Mouse (Mus musculus) neural tube, embryonic 15.5 days (tissue): ENCODE data around the gene Fhit. TPM values are rescaled to one million over a fixed set of nuclear protein-coding genes. Genes with fewer than 3 reads are reported as not detected.

ENCODE experiments used
- ATAC-seq: fragments of 200-750 bp; cut with Nextera tagmentation; 2 replicates; pipeline ENCODE4 v1.8.0; 2017; ENCODE audit warnings: mild to moderate bottlenecking, moderate TSS enrichment, moderate library complexity; ENCODE audit not compliant: low FRiP score
- H3K27ac ChIP-seq: fragments of 300-500 bp; sonication (generic); replicated peaks from 2 replicates; pipeline ENCODE4 v1.5.1; 2015; ENCODE audit warnings: mild to moderate bottlenecking, inconsistent platforms
- H3K27me3 ChIP-seq: fragments of 300-500 bp; sonication (generic); replicated peaks from 2 replicates; pipeline ENCODE4 v1.6.1; 2015; ENCODE audit warnings: inconsistent platforms
- H3K36me3 ChIP-seq: fragments of 300-500 bp; sonication (generic); 2 replicates; pipeline ENCODE4 v1.6.1; 2015; ENCODE audit warnings: inconsistent platforms
- H3K4me1 ChIP-seq: fragments of 300-500 bp; sonication (generic); 2 replicates; pipeline ENCODE4 v1.6.1; 2015; ENCODE audit warnings: inconsistent platforms
- H3K4me2 ChIP-seq: fragments of 300-500 bp; sonication (generic); 2 replicates; pipeline ENCODE4 v1.6.1; 2015; ENCODE audit warnings: inconsistent platforms, mild to moderate bottlenecking, moderate library complexity
- H3K4me3 ChIP-seq: fragments of 300-500 bp; sonication (generic); replicated peaks from 2 replicates; pipeline ENCODE4 v1.5.1; 2015; ENCODE audit warnings: mild to moderate bottlenecking, inconsistent platforms
- H3K9ac ChIP-seq: fragments of 300-500 bp; sonication (generic); replicated peaks from 2 replicates; pipeline ENCODE4 v1.6.1; 2015; ENCODE audit warnings: mild to moderate bottlenecking, inconsistent platforms
- H3K9me3 ChIP-seq: fragments of 300-500 bp; sonication (generic); replicated peaks from 2 replicates; pipeline ENCODE4 v1.6.1; 2016; ENCODE audit warnings: inconsistent platforms
- WGBS: fragments of 180-500 bp; shearing (Covaris S2); methylation state at CpG from one replicate; pipeline ENCODE4 v1.1.7; 2015; ENCODE audit warnings: mixed read lengths; 5-methylcytosine and 5-hydroxymethylcytosine counted together
- polyA plus RNA-seq: library from polyadenylated mRNA; unstranded; fragments of >200 nt; fragmentation: Nextera tagmentation; extraction: Ambion mirVana; gene quantifications from 2 replicates; pipeline ENCODE4 v1.2.1, GENCODE M21; 2015

The Fhit gene
- polyA plus RNA-seq, 1 experiment from 2014 or later: 7.5 TPM

GRCm38 (mm10) chr14:10882759-10883158 is 279.1 kb downstream of the Fhit start:
- WGBS: 37% methylated on average over 1 of the region's 1 CpGs

GRCm38 (mm10) chr14:10880749-10881148 is 281.1 kb downstream of the Fhit start:
- Histone ChIP-seq H3K27me3 (no peaks in the 10 kb centered on the region), H3K4me3 (no peak overlapping the region), H3K4me1 (peaks cover 11% of the 10 kb centered on the region; the same call in 1 of the 2 replicates), H3K36me3 (no peaks in the 10 kb centered on the region), H3K27ac (no peak overlapping the region), H3K4me2 (no peak overlapping the region), H3K9ac (no peak overlapping the region), H3K9me3 (no peaks in the 10 kb centered on the region)
- 85% methylated on average over 2 of the region's 2 CpGs for WGBS
- no peak for ATAC-seq

More at GRCm38 (mm10) chr14:10882759-10883158, 279.1 kb downstream of the Fhit start:
- no peaks in the 10 kb centered on the region for H3K36me3 ChIP-seq
- no peak overlapping the region for H3K4me2 ChIP-seq
- no peaks in the 10 kb centered on the region for H3K27me3 ChIP-seq
- no peak overlapping the region for H3K27ac ChIP-seq
- no peaks in the 10 kb centered on the region for H3K9me3 ChIP-seq
- no peak for ATAC-seq
- H3K4me1 ChIP-seq: 0 out of 2 replicates have a peak, but pooled peaks cover 4% of the 10 kb centered on the region
- H3K4me3 ChIP-seq: no peak overlapping the region
- no peak overlapping the region for H3K9ac ChIP-seq

- ATAC-seq: no peak
- peaks cover 11% of the 10 kb centered on the region; the same call in 1 of the 2 replicates for H3K4me1 ChIP-seq
Measured at GRCm38 (mm10) chr14:10874595-10875372, 287.1 kb downstream of the Fhit start.

GRCm38 (mm10) chr14:10857606-10858005 is 304.2 kb downstream of the Fhit start:
- no peak overlapping the region for H3K4me3 ChIP-seq
- no peak overlapping the region for H3K4me2 ChIP-seq
- H3K27me3 ChIP-seq: no peaks in the 10 kb centered on the region
- ATAC-seq: no peak
- H3K4me1 ChIP-seq: no peaks in the 10 kb centered on the region
- no peak overlapping the region for H3K27ac ChIP-seq
- WGBS: 67% methylated on average over 3 of the region's 3 CpGs
- no peaks in the 10 kb centered on the region for H3K36me3 ChIP-seq
- H3K9me3 ChIP-seq: no peaks in the 10 kb centered on the region
- H3K9ac ChIP-seq: no peak overlapping the region

More at GRCm38 (mm10) chr14:10874595-10875372, 287.1 kb downstream of the Fhit start:
- H3K9ac ChIP-seq: no peak overlapping the region
- H3K9me3 ChIP-seq: no peaks in the 10 kb centered on the region
- no peak overlapping the region for H3K4me3 ChIP-seq
- H3K27me3 ChIP-seq: no peaks in the 10 kb centered on the region
- no peaks in the 10 kb centered on the region for H3K36me3 ChIP-seq
- 88% methylated on average over 3 of the region's 3 CpGs for WGBS
- no peak overlapping the region for H3K27ac ChIP-seq
- H3K4me2 ChIP-seq: no peak overlapping the region

- ATAC-seq: no peak
- Histone ChIP-seq H3K4me3 (no peak overlapping the region), H3K9ac (no peak overlapping the region), H3K4me2 (no peak overlapping the region), H3K27ac (no peak overlapping the region), H3K4me1 (no peaks in the 10 kb centered on the region), H3K36me3 (no peaks in the 10 kb centered on the region), H3K27me3 (no peaks in the 10 kb centered on the region), H3K9me3 (no peaks in the 10 kb centered on the region)
- 92% methylated on average over 1 of the region's 1 CpGs for WGBS
Measured at GRCm38 (mm10) chr14:10851936-10852335, 309.9 kb downstream of the Fhit start.

GRCm38 (mm10) chr14:10836001-10836400 is 325.8 kb downstream of the Fhit start:
- Histone ChIP-seq H3K27ac (no peak overlapping the region), H3K4me1 (no peaks in the 10 kb centered on the region), H3K36me3 (no peaks in the 10 kb centered on the region), H3K9ac (no peak overlapping the region), H3K9me3 (no peaks in the 10 kb centered on the region), H3K4me2 (no peak overlapping the region), H3K4me3 (no peak overlapping the region), H3K27me3 (no peaks in the 10 kb centered on the region)
- 55% methylated on average over 1 of the region's 1 CpGs for WGBS
- no peak for ATAC-seq

- H3K4me3 ChIP-seq: no peak overlapping the region
- no peaks in the 10 kb centered on the region for H3K9me3 ChIP-seq
- WGBS: 57% methylated on average over 4 of the region's 4 CpGs
- H3K9ac ChIP-seq: no peak overlapping the region
- H3K4me1 ChIP-seq: no peaks in the 10 kb centered on the region
- H3K36me3 ChIP-seq: no peaks in the 10 kb centered on the region
- H3K4me2 ChIP-seq: no peak overlapping the region
- no peak overlapping the region for H3K27ac ChIP-seq
- no peaks in the 10 kb centered on the region for H3K27me3 ChIP-seq
- ATAC-seq: no peak
Measured at GRCm38 (mm10) chr14:10824819-10825218, 337.0 kb downstream of the Fhit start.

GRCm38 (mm10) chr14:10813551-10813950 is 348.3 kb downstream of the Fhit start:
- Histone ChIP-seq H3K4me3 (no peak overlapping the region), H3K27me3 (no peaks in the 10 kb centered on the region), H3K36me3 (no peaks in the 10 kb centered on the region), H3K9ac (no peak overlapping the region), H3K4me2 (no peak overlapping the region), H3K4me1 (no peaks in the 10 kb centered on the region), H3K27ac (no peak overlapping the region), H3K9me3 (no peaks in the 10 kb centered on the region)
- WGBS: 10% methylated on average over 2 of the region's 2 CpGs
- ATAC-seq: no peak

- no peaks in the 10 kb centered on the region for H3K27me3 ChIP-seq
- no peak for ATAC-seq
- no peak overlapping the region for H3K4me2 ChIP-seq
- H3K4me3 ChIP-seq: no peak overlapping the region
- no peak overlapping the region for H3K9ac ChIP-seq
- no peaks in the 10 kb centered on the region for H3K9me3 ChIP-seq
- WGBS: 84% methylated on average over 4 of the region's 4 CpGs
- H3K27ac ChIP-seq: no peak overlapping the region
- no peaks in the 10 kb centered on the region for H3K4me1 ChIP-seq
- no peaks in the 10 kb centered on the region for H3K36me3 ChIP-seq
Measured at GRCm38 (mm10) chr14:10798489-10799180, 363.2 kb downstream of the Fhit start.

- Histone ChIP-seq H3K27me3 (no peaks in the 10 kb centered on the region), H3K4me3 (no peak overlapping the region), H3K4me1 (no peaks in the 10 kb centered on the region), H3K27ac (no peak overlapping the region), H3K36me3 (no peaks in the 10 kb centered on the region), H3K9me3 (no peaks in the 10 kb centered on the region), H3K4me2 (no peak overlapping the region), H3K9ac (no peak overlapping the region)
- ATAC-seq: no peak
- WGBS: 90% methylated on average over 1 of the region's 1 CpGs
Measured at GRCm38 (mm10) chr14:10797595-10797994, 364.2 kb downstream of the Fhit start.

GRCm38 (mm10) chr14:10795498-10796075 is 366.2 kb downstream of the Fhit start:
- H3K4me1 ChIP-seq: no peaks in the 10 kb centered on the region
- no peaks in the 10 kb centered on the region for H3K27me3 ChIP-seq
- H3K36me3 ChIP-seq: no peaks in the 10 kb centered on the region
- no peak overlapping the region for H3K4me3 ChIP-seq
- H3K9ac ChIP-seq: no peak overlapping the region
- no peak overlapping the region for H3K27ac ChIP-seq
- no peak overlapping the region for H3K4me2 ChIP-seq
- ATAC-seq: no peak
- no peaks in the 10 kb centered on the region for H3K9me3 ChIP-seq
- WGBS: 59% methylated on average over 2 of the region's 2 CpGs

GRCm38 (mm10) chr14:10783929-10784328 is 377.9 kb downstream of the Fhit start:
- 89% methylated on average over 3 of the region's 3 CpGs for WGBS
- Histone ChIP-seq H3K36me3 (no peaks in the 10 kb centered on the region), H3K27ac (no peak overlapping the region), H3K4me3 (no peak overlapping the region), H3K9me3 (no peaks in the 10 kb centered on the region), H3K4me1 (no peaks in the 10 kb centered on the region), H3K4me2 (no peak overlapping the region), H3K9ac (no peak overlapping the region), H3K27me3 (no peaks in the 10 kb centered on the region)
- ATAC-seq: no peak
